Mouse (Mus musculus) liver, embryonic 15.5 days (tissue): ENCODE results near the gene Gck. TPM values are rescaled to one million over a fixed set of nuclear protein-coding genes. Genes with fewer than 3 reads are reported as not detected.

Experiments
- ATAC-seq: fragments of 200-750 bp; cut with Nextera tagmentation; 2 replicates; pipeline ENCODE4 v1.8.0; 2017; ENCODE audit warnings: moderate number of reproducible peaks, mild to moderate bottlenecking, moderate library complexity; ENCODE audit not compliant: insufficient read depth
- H3K27ac ChIP-seq: fragments of 300-500 bp; sonication (generic); replicated peaks from 2 replicates; pipeline ENCODE4 v1.5.1; 2015; ENCODE audit warnings: mild to moderate bottlenecking, inconsistent platforms
- H3K27me3 ChIP-seq: fragments of 300-500 bp; sonication (generic); 2 replicates; pipeline ENCODE4 v1.6.1; 2015; ENCODE audit warnings: mild to moderate bottlenecking, inconsistent platforms
- H3K36me3 ChIP-seq: fragments of 300-500 bp; sonication (generic); replicated peaks from 2 replicates; pipeline ENCODE4 v1.6.1; 2015; ENCODE audit warnings: moderate library complexity, mild to moderate bottlenecking, inconsistent platforms
- H3K4me1 ChIP-seq: fragments of 300-500 bp; sonication (generic); replicated peaks from 2 replicates; pipeline ENCODE4 v1.6.1; 2015; ENCODE audit warnings: inconsistent platforms
- H3K4me2 ChIP-seq: fragments of 300-500 bp; sonication (generic); 2 replicates; pipeline ENCODE4 v1.6.1; 2015; ENCODE audit warnings: moderate library complexity, mild to moderate bottlenecking, inconsistent platforms
- H3K4me3 ChIP-seq: fragments of 300-500 bp; sonication (generic); replicated peaks from 2 replicates; pipeline ENCODE4 v1.5.1; 2015; ENCODE audit warnings: mild to moderate bottlenecking, inconsistent platforms
- H3K9ac ChIP-seq: fragments of 300-500 bp; sonication (generic); 2 replicates; pipeline ENCODE4 v1.6.1; 2015; ENCODE audit warnings: moderate library complexity, mild to moderate bottlenecking, inconsistent platforms
- H3K9me3 ChIP-seq: fragments of 300-500 bp; sonication (generic); replicated peaks from 2 replicates; pipeline ENCODE4 v1.6.1; 2016; ENCODE audit warnings: inconsistent platforms
- WGBS: fragments of 180-500 bp; shearing (Covaris S2); methylation state at CpG from one replicate; pipeline ENCODE4 v1.1.7; 2015; ENCODE audit warnings: mixed read lengths; ENCODE audit not compliant: insufficient replicate concordance; 5-methylcytosine and 5-hydroxymethylcytosine counted together
- polyA plus RNA-seq: library from polyadenylated mRNA; unstranded; fragments of >200 nt; fragmentation: Nextera tagmentation; extraction: Ambion mirVana; gene quantifications from 2 replicates; pipeline ENCODE4 v1.2.1, GENCODE M21; 2015

The Gck gene
- polyA plus RNA-seq, 1 experiment from 2014 or later: 0.41 TPM

DNA sequence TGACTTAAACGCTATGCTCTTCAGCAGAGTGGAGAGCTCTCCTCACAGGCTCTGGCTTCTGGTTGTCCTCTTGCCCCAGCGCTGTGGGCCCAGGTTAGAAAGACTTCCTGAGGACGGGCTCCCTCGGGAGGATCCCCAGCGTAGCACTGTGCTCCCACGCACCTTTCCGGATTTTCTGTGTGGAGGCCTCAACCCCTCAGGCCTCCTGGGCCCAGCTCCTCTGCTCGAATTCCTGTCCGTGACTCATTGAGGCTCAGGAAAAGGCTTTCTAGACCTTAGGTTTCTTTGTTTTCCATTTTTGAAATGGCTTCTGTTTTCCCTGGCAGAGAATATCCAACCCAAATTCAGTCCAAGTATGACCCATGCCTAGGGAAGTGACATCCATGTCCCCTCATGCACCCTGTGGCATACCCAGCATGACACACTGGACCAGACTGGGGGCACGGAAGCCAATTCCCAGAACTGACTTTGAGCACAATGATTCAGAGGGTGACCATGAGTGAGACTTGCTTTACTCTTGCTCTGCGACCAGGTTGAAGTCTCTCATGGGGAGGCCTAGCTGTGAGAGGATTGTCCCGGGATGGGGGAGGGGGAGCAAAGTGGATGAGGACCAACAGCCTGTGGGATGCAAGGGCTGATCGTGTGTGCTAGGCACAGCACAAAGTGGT lies 89.9 kb downstream of the Gck start:
- Histone ChIP-seq H3K4me1 (peaks cover 7% of the 10 kb centered on the region; the same call in 1 of the 2 replicates), H3K36me3 (no peaks in the 10 kb centered on the region), H3K27ac (no peak overlapping the region), H3K27me3 (peaks cover 50% of the 10 kb centered on the region), H3K4me2 (no peak overlapping the region), H3K9ac (no peak overlapping the region), H3K9me3 (no peaks in the 10 kb centered on the region), H3K4me3 (no peak overlapping the region)
- ATAC-seq: no peak
- WGBS: 62% methylated on average over 13 of the region's 13 CpGs

GRCm38 (mm10) chr11:5858723-5859122 lies 91.2 kb downstream of the Gck start:
- Histone ChIP-seq H3K4me3 (no peak overlapping the region), H3K27ac (no peak overlapping the region), H3K36me3 (no peaks in the 10 kb centered on the region), H3K4me1 (peaks cover 7% of the 10 kb centered on the region; the same call in 1 of the 2 replicates), H3K27me3 (peaks cover 42% of the 10 kb centered on the region), H3K9ac (no peak overlapping the region), H3K9me3 (no peaks in the 10 kb centered on the region), H3K4me2 (no peak overlapping the region)
- no peak for ATAC-seq
- 66% methylated on average over 1 of the region's 1 CpGs for WGBS

DNA sequence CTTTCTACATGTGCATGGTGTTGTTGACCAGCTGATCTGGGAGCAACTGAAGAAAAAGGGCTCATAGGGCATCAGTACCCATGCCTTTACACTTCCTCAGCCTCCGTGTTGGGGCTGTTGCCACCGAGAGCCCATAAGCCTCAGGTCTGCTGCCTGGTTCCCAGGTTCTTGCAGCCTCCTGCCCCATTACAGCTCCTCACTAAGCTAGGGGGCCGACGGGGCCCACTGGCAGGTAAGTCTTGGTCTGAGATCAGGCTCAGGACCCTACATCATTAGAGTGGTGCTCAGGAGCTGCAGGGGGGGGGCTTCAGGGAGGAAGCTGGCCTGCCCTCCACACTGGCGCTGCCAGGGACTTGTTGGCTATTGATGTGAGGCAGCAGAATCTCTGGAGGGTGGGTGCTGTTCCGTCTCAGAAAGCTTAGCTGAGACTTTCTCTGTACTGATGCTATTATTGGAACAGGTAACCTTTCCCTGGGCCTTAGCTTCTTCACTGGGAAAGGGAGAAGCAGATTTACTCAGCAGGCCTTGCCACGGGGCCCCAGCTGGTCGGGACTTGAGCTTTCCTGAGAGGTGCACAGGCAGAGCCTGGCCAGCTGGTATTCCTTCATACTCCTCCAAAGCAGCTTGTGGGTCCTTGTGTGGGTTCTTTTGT lies 93.3 kb downstream of the Gck start:
- H3K27me3 ChIP-seq: peaks cover 21% of the 10 kb centered on the region
- H3K4me1 ChIP-seq: peaks cover 6% of the 10 kb centered on the region; the same call in 1 of the 2 replicates
- H3K36me3 ChIP-seq: no peaks in the 10 kb centered on the region
- no peak for ATAC-seq
- no peak overlapping the region for H3K4me2 ChIP-seq
- WGBS: 65% methylated on average over 8 of the region's 8 CpGs
- no peak overlapping the region for H3K4me3 ChIP-seq
- no peak overlapping the region for H3K9ac ChIP-seq
- no peak overlapping the region for H3K27ac ChIP-seq
- H3K9me3 ChIP-seq: no peaks in the 10 kb centered on the region

DNA sequence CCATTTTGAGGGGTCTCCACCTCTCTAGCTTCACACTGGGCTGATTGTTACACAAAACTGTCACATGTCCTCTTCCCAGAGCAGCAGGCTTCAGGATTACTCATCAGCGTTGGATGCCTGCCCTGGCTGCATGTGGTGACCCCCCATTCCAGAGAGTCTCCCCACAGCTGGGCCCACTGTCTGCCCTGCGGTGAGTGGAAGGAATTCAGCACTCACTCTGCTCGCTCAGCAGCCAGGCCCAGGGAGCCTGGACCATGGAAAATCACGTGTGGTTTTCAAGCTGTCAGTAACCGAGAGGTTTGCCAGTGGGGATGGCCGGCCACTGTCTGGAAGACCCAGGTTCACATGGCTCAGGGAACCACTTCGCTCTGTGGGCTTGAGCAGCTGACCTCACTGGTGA lies 94.0 kb downstream of the Gck start:
- Histone ChIP-seq H3K9me3 (no peaks in the 10 kb centered on the region), H3K27me3 (peaks cover 14% of the 10 kb centered on the region), H3K4me2 (no peak overlapping the region), H3K27ac (no peak overlapping the region), H3K4me3 (no peak overlapping the region), H3K9ac (no peak overlapping the region), H3K4me1 (no peaks in the 10 kb centered on the region), H3K36me3 (no peaks in the 10 kb centered on the region)
- WGBS: 47% methylated on average over 7 of the region's 7 CpGs
- ATAC-seq: no peak

DNA sequence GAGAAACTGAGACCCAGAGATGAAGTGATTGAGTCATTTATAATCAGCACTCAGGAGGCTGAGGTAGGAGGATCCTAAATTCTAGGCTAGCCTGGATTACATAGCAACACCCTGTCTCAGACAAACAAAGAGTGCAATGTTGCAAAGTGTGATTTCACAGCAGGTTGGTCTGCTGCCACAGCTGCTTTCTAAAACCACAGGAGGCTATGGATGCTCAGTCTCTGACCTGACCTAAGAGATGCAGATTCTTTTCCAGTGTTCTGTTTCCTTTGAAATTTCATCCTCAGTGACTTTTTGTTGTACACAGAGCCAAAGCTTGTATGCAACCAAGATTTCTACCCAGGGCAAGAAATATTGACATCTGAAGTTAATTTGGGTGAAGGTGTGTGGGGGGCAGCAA lies 94.4 kb downstream of the Gck start:
- peaks cover 10% of the 10 kb centered on the region for H3K27me3 ChIP-seq
- no peaks in the 10 kb centered on the region for H3K36me3 ChIP-seq
- H3K9me3 ChIP-seq: no peaks in the 10 kb centered on the region
- no peak overlapping the region for H3K27ac ChIP-seq
- H3K9ac ChIP-seq: no peak overlapping the region
- no peak overlapping the region for H3K4me3 ChIP-seq
- no peak overlapping the region for H3K4me2 ChIP-seq
- no peak for ATAC-seq
- no peaks in the 10 kb centered on the region for H3K4me1 ChIP-seq

GRCm38 (mm10) chr11:5852314-5852713 lies 97.6 kb downstream of the Gck start:
- H3K4me2 ChIP-seq: no peak overlapping the region
- H3K27me3 ChIP-seq: no peaks in the 10 kb centered on the region
- H3K4me3 ChIP-seq: no peak overlapping the region
- no peak for ATAC-seq
- no peak overlapping the region for H3K9ac ChIP-seq
- no peaks in the 10 kb centered on the region for H3K36me3 ChIP-seq
- 43% methylated on average over 1 of the region's 1 CpGs for WGBS
- no peak overlapping the region for H3K27ac ChIP-seq
- H3K9me3 ChIP-seq: no peaks in the 10 kb centered on the region
- H3K4me1 ChIP-seq: no peaks in the 10 kb centered on the region

- Histone ChIP-seq H3K9me3 (no peaks in the 10 kb centered on the region), H3K27ac (no peak overlapping the region), H3K4me3 (no peak overlapping the region), H3K9ac (no peak overlapping the region), H3K27me3 (no peaks in the 10 kb centered on the region), H3K4me1 (no peaks in the 10 kb centered on the region), H3K4me2 (no peak overlapping the region), H3K36me3 (no peaks in the 10 kb centered on the region)
- 52% methylated on average over 4 of the region's 4 CpGs for WGBS
- ATAC-seq: no peak
Measured at GRCm38 (mm10) chr11:5851021-5851736, 98.7 kb downstream of the Gck start.

Other genes starting within 250 kb of the Gck start
- 88.8 and 90.8 TPM in 2 replicates for gene Mrps24, start 234.4 kb downstream of the Gck start, polyA plus RNA-seq
- gene Urgcp, start 187.7 kb downstream of the Gck start, polyA plus RNA-seq: 8.4 and 8.7 TPM in 2 replicates
- 44.5 and 49.3 TPM in 2 replicates for gene Dbnl, start 161.6 kb downstream of the Gck start, polyA plus RNA-seq
- gene Pgam2, start 146.3 kb downstream of the Gck start, polyA plus RNA-seq: 7.5 and 12.4 TPM in 2 replicates
- 1.9 and 2.2 TPM in 2 replicates for gene Polm, start 112.1 kb downstream of the Gck start, polyA plus RNA-seq
- gene Aebp1, start 88.1 kb downstream of the Gck start, polyA plus RNA-seq: 7.0 and 8.2 TPM in 2 replicates
- gene Pold2, start 71.8 kb downstream of the Gck start, polyA plus RNA-seq: 58.8 and 64.0 TPM in 2 replicates
- gene Myl7, start 51.3 kb downstream of the Gck start, polyA plus RNA-seq: 4.5 and 5.0 TPM in 2 replicates
- gene Ykt6, start 5.6 kb upstream of the Gck start, polyA plus RNA-seq: 18.8 and 19.7 TPM in 2 replicates
- gene Camk2b, start 116.3 kb upstream of the Gck start, polyA plus RNA-seq: 1.1 and 1.3 TPM in 2 replicates
- gene A730071L15Rik, start 249.9 kb upstream of the Gck start, polyA plus RNA-seq: 0.14 TPM in 1 of 2 replicates, not detected in the other